Mouse (Mus musculus) ES-Bruce4 (cell line): ENCODE results near the gene Wdtc1. TPM values are rescaled to one million over a fixed set of nuclear protein-coding genes. Genes with fewer than 3 reads are reported as not detected.

ENCODE experiments used
- H3K27ac ChIP-seq: 2 replicates; pipeline ENCODE4 v1.5.1; 2012; ENCODE audit warnings: low read length, inconsistent platforms; ENCODE audit not compliant: insufficient read depth
- H3K27me3 ChIP-seq: 2 replicates; pipeline ENCODE4 v1.6.1; 2012; ENCODE audit warnings: mild to moderate bottlenecking, low read length, inconsistent platforms; ENCODE audit not compliant: control insufficient read depth, poor library complexity, insufficient read depth, severe bottlenecking
- H3K36me3 ChIP-seq: 2 replicates; pipeline ENCODE4 v1.6.1; 2012; ENCODE audit warnings: inconsistent platforms, mild to moderate bottlenecking, low read length, moderate library complexity; ENCODE audit not compliant: control insufficient read depth, poor library complexity, insufficient read depth, severe bottlenecking
- H3K4me1 ChIP-seq: one replicate; pipeline ENCODE4 v1.8.1; 2011; ENCODE audit warnings: low read length; ENCODE audit not compliant: control insufficient read depth, insufficient read depth
- H3K4me3 ChIP-seq: 2 replicates; pipeline ENCODE4 v1.5.1; 2011; ENCODE audit warnings: low read depth, mild to moderate bottlenecking, low read length
- H3K9ac ChIP-seq: 2 replicates; pipeline ENCODE4 v1.6.1; 2012; ENCODE audit warnings: low read depth, mild to moderate bottlenecking, inconsistent platforms; ENCODE audit not compliant: poor library complexity, severe bottlenecking
- H3K9me3 ChIP-seq: replicated peaks from 2 replicates; pipeline ENCODE4 v1.6.1; 2012; ENCODE audit warnings: mild to moderate bottlenecking, low read length, inconsistent platforms; ENCODE audit not compliant: control insufficient read depth, poor library complexity, insufficient read depth, severe bottlenecking
- CTCF ChIP-seq: IDR thresholded peaks from one replicate; pipeline ENCODE4 v1.8.1; 2011; ENCODE audit warnings: low read depth, low read length
- EP300 ChIP-seq: IDR thresholded peaks from 2 replicates; pipeline ENCODE4 v1.6.1; 2011; ENCODE audit warnings: low read depth, low read length; ENCODE audit not compliant: insufficient read depth
- POLR2A ChIP-seq: IDR thresholded peaks from one replicate; pipeline ENCODE4 v1.8.1; 2011; ENCODE audit warnings: low read length; ENCODE audit not compliant: insufficient read depth
- polyA plus RNA-seq: library from polyadenylated mRNA; stranded (reverse); fragments of >200 nt; gene quantifications from 2 replicates; pipeline ENCODE4 v1.2.4, GENCODE M21; 2011; ENCODE audit warnings: low read depth; ENCODE audit not compliant: missing spikeins, insufficient read depth, insufficient read length

Wdtc1 gene
- polyA plus RNA-seq, 1 experiment = 69.2 TPM

- H3K9me3 ChIP-seq = no peaks in the 10 kb centered on the region
- TF ChIP-seq CTCF (no peak), POLR2A (no peak), EP300 (no peak)
- H3K4me3 ChIP-seq = no peak overlapping the region
- no peak overlapping the region for H3K27ac ChIP-seq
- H3K36me3 ChIP-seq = no peaks in the 10 kb centered on the region
- no peaks in the 10 kb centered on the region for H3K4me1 ChIP-seq
- H3K9ac ChIP-seq = no peak overlapping the region
- no peaks in the 10 kb centered on the region for H3K27me3 ChIP-seq
Measured at GRCm38 (mm10) chr4:133397299-133397698, 44.0 kb upstream of the Wdtc1 start.

- no peak overlapping the region for H3K27ac ChIP-seq
- H3K4me1 ChIP-seq = no peaks in the 10 kb centered on the region
- H3K27me3 ChIP-seq = no peaks in the 10 kb centered on the region
- H3K36me3 ChIP-seq = no peaks in the 10 kb centered on the region
- no peak overlapping the region for H3K9ac ChIP-seq
- TF ChIP-seq POLR2A (no peak), EP300 (no peak), CTCF (no peak)
- H3K4me3 ChIP-seq = no peak overlapping the region
- no peaks in the 10 kb centered on the region for H3K9me3 ChIP-seq
Measured at GRCm38 (mm10) chr4:133396079-133396478, 42.8 kb upstream of the Wdtc1 start.

GRCm38 (mm10) chr4:133394981-133395573 is 41.8 kb upstream of the Wdtc1 start:
- Histone ChIP-seq H3K36me3 (no peaks in the 10 kb centered on the region), H3K27me3 (no peaks in the 10 kb centered on the region), H3K4me1 (no peaks in the 10 kb centered on the region), H3K9ac (no peak overlapping the region), H3K27ac (no peak overlapping the region), H3K9me3 (no peaks in the 10 kb centered on the region), H3K4me3 (no peak overlapping the region)
- no peak for TF ChIP-seq POLR2A
- no peak for TF ChIP-seq CTCF
- TF ChIP-seq EP300 = no peak

- no peaks in the 10 kb centered on the region for H3K4me1 ChIP-seq
- H3K4me3 ChIP-seq = no peak overlapping the region
- no peaks in the 10 kb centered on the region for H3K27me3 ChIP-seq
- H3K27ac ChIP-seq = no peak overlapping the region
- no peaks in the 10 kb centered on the region for H3K36me3 ChIP-seq
- TF ChIP-seq POLR2A (no peak), EP300 (no peak), CTCF (no peak)
- H3K9me3 ChIP-seq = no peaks in the 10 kb centered on the region
- no peak overlapping the region for H3K9ac ChIP-seq
Measured at GRCm38 (mm10) chr4:133391185-133392040, 38.1 kb upstream of the Wdtc1 start.

- no peaks in the 10 kb centered on the region for H3K9me3 ChIP-seq
- no peak overlapping the region for H3K4me3 ChIP-seq
- no peaks in the 10 kb centered on the region for H3K36me3 ChIP-seq
- H3K27ac ChIP-seq = no peak overlapping the region
- no peak for TF ChIP-seq CTCF
- TF ChIP-seq EP300 = no peak
- TF ChIP-seq POLR2A = no peak
- H3K27me3 ChIP-seq = no peaks in the 10 kb centered on the region
- no peak overlapping the region for H3K9ac ChIP-seq
- no peaks in the 10 kb centered on the region for H3K4me1 ChIP-seq
Measured at GRCm38 (mm10) chr4:133390585-133390984, 37.3 kb upstream of the Wdtc1 start.

GRCm38 (mm10) chr4:133390042-133390441 is 36.8 kb upstream of the Wdtc1 start:
- TF ChIP-seq EP300 = no peak
- no peak for TF ChIP-seq CTCF
- TF ChIP-seq POLR2A = no peak
- Histone ChIP-seq H3K36me3 (no peaks in the 10 kb centered on the region), H3K9me3 (no peaks in the 10 kb centered on the region), H3K27ac (no peak overlapping the region), H3K4me1 (peaks cover under 1% of the 10 kb centered on the region), H3K9ac (no peak overlapping the region), H3K27me3 (no peaks in the 10 kb centered on the region), H3K4me3 (no peak overlapping the region)
